Mouse (Mus musculus) WW6 (cell line): Measurements from ENCODE around the gene Azi2.
A peak's percentile ranks its signal among the peaks of the same experiment; 100 is the strongest.

Experiments used
- DNase-seq: peaks from one replicate; pipeline ENCODE4 v3.0.0-alpha.2; 2013; ENCODE audit warnings: low read depth, low spot score

Gene Azi2

DNA sequence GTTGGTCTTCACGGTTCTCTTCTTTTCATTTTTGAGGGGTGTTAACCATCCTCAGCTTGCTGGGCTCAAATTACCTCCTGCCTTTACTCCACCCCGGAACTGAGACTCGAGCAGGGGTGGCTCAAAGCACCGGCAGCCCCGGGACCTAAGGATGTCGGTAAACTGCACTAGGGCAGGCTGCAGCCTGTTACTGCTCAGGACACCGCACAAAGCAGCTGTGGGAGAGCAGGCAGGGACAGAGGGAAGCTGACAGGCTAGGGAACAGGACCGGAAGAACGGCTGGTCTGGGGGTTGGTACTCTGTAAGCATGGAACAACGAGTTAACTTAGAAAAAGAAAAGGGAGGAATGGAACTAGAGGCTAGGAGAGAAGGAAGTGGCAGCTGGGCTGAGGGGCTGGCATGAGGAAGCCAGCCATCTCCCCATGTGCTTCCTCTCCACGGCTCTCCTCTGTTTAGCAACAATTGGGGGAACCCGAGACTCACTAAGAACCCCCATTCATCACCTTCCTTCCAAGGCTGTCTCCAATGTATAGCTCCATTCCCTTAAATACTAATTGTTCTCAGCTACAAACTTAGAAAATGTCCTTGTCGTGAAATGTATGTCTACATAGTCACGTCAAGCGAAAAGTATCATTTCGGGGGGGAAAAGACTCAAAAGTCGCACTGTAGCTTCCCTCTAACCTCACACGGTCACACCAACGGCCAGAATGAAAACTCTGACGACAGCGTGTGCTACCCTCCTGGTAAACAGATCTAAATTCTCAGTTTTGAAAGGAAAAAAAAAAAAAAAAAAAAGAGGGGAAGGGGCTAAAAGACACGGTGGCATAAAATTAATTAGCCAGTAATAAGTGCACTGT lies 42.5 kb downstream of the Azi2 start:
- peak; percentile 16 for DNase-seq

DNA sequence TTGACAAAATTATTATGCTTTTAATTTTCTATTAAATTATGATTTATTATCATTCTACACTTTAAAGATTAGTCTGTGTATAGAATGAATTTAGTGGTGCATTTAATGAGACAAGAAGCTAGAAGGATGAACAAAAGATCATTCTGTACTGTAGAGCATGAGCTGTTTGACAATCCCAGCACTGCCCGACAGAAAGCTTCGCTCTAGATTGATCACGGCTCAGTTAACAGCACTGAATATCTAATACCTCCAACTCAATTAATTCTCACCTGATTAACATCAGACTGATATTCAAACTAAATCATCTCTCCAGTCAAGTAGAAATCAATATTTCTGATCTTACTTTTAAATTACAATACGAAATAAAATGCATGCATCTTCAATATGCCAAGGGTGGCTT lies 43.5 kb downstream of the Azi2 start:
- DNase-seq: no peak

DNA sequence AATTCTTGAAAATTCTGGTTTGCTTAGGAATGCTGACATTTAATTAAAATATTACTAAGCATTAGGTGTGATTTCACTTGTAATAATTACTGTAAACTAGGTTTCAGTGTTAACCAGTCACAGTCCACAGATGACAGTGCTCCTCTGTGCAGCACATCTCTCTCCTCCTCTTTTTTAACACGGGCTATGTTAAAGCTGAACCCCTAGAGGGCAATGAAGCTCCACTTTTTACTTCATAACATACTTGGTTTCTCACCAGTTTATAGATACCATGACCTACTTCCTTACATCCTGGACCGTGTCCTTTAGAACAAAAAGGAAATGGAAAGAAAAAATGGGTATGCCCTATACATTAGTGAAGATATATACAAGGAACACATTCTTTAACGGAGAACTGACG lies 59.1 kb downstream of the Azi2 start:
- no peak for DNase-seq

DNA sequence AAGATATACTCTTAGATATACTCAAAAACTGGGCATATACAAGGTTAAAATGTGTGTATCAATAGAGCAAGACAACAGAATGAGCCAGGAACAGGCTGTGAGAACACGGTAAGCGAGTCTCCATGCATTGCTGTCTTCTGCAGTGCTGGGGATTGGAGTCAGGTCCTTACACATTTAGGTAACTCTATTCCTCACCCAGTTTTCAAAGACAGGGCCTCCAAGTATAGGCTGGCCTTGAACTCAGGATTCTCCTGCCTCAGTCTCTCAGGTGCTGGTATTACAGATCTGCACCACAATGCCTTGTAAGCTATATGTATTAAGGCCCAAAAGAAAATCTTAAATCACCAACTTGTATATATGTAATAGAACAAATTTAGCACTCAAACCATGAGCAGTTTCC lies 60.2 kb downstream of the Azi2 start:
- no peak for DNase-seq

DNA sequence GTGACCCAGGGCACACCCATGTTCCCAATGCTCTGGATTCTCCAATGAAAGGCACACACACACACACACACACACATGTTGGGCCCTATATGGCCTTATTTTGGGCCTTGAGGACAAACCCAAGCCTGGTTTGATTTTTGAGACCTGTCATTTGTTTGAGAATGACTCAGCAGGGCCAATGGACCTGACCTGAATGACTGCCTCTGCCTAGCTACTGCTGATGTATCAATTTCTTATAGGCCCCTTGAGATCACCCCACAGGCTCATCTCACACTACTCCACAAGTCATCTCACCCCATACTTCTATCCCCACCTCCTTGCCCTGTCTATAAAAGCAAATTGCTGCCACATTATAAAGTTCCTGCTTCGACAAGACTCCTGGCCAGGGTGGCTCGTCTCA lies 61.5 kb downstream of the Azi2 start:
- no peak for DNase-seq

DNA sequence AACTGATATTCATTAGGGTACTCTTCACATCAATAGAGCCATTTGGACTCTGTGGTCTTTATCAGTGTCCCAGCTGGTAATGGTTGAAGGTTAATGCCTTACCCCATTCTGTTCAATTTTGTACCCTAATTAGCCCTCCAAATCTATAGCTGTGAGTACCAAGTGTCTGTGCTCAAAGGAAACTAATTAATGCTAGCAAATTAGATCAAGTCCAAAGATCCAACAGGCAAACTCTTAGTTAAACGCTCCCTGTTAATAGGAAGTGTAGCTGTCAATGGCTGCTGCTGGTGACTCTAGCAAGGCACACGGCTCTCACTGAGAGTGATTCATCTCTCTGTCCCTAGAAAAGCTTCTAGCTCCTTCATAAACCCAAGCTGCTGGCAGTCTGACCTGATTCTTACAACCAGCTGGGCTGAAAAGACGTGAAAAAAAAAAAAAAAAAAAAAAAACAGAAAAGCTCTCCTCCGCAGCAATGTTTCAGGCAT lies 68.3 kb downstream of the Azi2 start:
- no peak for DNase-seq

- no peak for DNase-seq
These were observed 69.5 kb downstream of the Azi2 start for GRCm38 (mm10) chr9:118109697-118110359.

- DNase-seq: no peak
These were observed 70.0 kb downstream of the Azi2 start for GRCm38 (mm10) chr9:118110360-118110710.
